In genomic region chr19:6045366-6046293, GRCm38 (mm10) we compare ENCODE assay signal across 7 mouse cellular contexts. TPM values are rescaled to one million over a fixed set of nuclear protein-coding genes. Genes with fewer than 3 reads are reported as not detected.
A peak's percentile ranks its signal among the peaks of the same experiment; 100 is the strongest.
DNase-seq lines count a peak whose midpoint lies in the region; ATAC-seq lines count a peak whose summit lies in the region.

No protein-coding gene starts in this region.

- peak overlapping the region; percentile 98 for H3K27ac ChIP-seq in lung, embryonic 15.5 days
- H3K27ac ChIP-seq in hindbrain, embryonic 14.5 days: peak overlapping the region; percentile 99

- ATAC-seq in lung, embryonic 15.5 days (ENCODE audit: borderline replicate concordance, extremely low read depth, low FRiP score, low TSS enrichment): peak; percentile 21; the same call in 1 of the 2 replicates
- ATAC-seq in common myeloid progenitor, adult 5-6 weeks (replicated peaks; ENCODE audit: low read depth, poor library complexity, severe bottlenecking): peak; percentile 21
- peak; percentile 31 for ATAC-seq in hindbrain, embryonic 14.5 days (ENCODE audit: low FRiP score)
- peak; percentile 32 for ATAC-seq in megakaryocyte-erythroid progenitor cell, adult 5-6 weeks (replicated peaks; ENCODE audit: low FRiP score, low TSS enrichment, poor library complexity, severe bottlenecking)

- no peak for DNase-seq in lung, postnatal 4 days
- no peak for DNase-seq in hindbrain, embryonic 14.5 days (ENCODE audit: low spot score)
- DNase-seq in adrenal gland, postnatal 4 days (ENCODE audit: low spot score in 2 of 2): no peak
- DNase-seq in left cerebral cortex, adult 8-10 months (ENCODE audit: low spot score in 2 of 2): no peak

- peak overlapping the region; percentile 93 for H3K4me2 ChIP-seq in lung, embryonic 15.5 days
- peak overlapping the region; percentile 98 for H3K4me2 ChIP-seq in hindbrain, embryonic 14.5 days (replicated peaks)

- peaks cover 25% of the 10 kb centered on the region for H3K36me3 ChIP-seq in lung, embryonic 15.5 days
- H3K36me3 ChIP-seq in hindbrain, embryonic 14.5 days (replicated peaks; ENCODE audit: control insufficient read depth, insufficient read depth): peaks cover 28% of the 10 kb centered on the region

- peak overlapping the region; percentile 89 for H3K9ac ChIP-seq in lung, embryonic 15.5 days
- peak overlapping the region; percentile 85 for H3K9ac ChIP-seq in hindbrain, embryonic 14.5 days

- H3K4me3 ChIP-seq in lung, embryonic 15.5 days: peak overlapping the region; percentile 92
- peak overlapping the region; percentile 98 for H3K4me3 ChIP-seq in hindbrain, embryonic 14.5 days (replicated peaks; ENCODE audit: low read length)

- H3K4me1 ChIP-seq in lung, embryonic 15.5 days: peaks cover 25% of the 10 kb centered on the region
- H3K4me1 ChIP-seq in hindbrain, embryonic 14.5 days (replicated peaks; ENCODE audit: control insufficient read depth, insufficient read depth, low read length): peaks cover 21% of the 10 kb centered on the region

- WGBS in lung, embryonic 15.5 days: 12% methylated on average over 20 of the region's 20 CpGs
- WGBS in hindbrain, embryonic 14.5 days: 22% methylated on average over 20 of the region's 20 CpGs

- no peaks in the 10 kb centered on the region for H3K9me3 ChIP-seq in lung, embryonic 15.5 days
- H3K9me3 ChIP-seq in hindbrain, embryonic 14.5 days (ENCODE audit: control insufficient read depth, low read length): no peaks in the 10 kb centered on the region

- no peaks in the 10 kb centered on the region for H3K27me3 ChIP-seq in lung, embryonic 15.5 days
- no peaks in the 10 kb centered on the region for H3K27me3 ChIP-seq in hindbrain, embryonic 14.5 days (ENCODE audit: control insufficient read depth, insufficient read depth, low read length)

RNA-seq across cellular contexts. Expression of gene Syvn1, which starts 0.7 kb away (rescaled TPM):
- 24.3 and 25.8 TPM in 2 replicates for polyA plus RNA-seq in lung, embryonic 15.5 days (2015; fragmentation: Nextera tagmentation; extraction: Ambion mirVana)
- total RNA-seq in common myeloid progenitor, adult 5-6 weeks (2017): 5.9 and 6.5 TPM in 2 replicates
- 28.7 and 32.9 TPM in 2 replicates for polyA plus RNA-seq in hindbrain, embryonic 14.5 days (2014; fragmentation: Nextera tagmentation; extraction: Ambion mirVana)
- 31.2 and 52.3 TPM in 2 replicates for total RNA-seq in megakaryocyte-erythroid progenitor cell, adult 5-6 weeks (2014; fragmentation: Nextera tagmentation)
- 5.8 and 7.5 TPM in 2 replicates for total RNA-seq in megakaryocyte-erythroid progenitor cell, adult 5-6 weeks (2017)
- total RNA-seq in adrenal gland, postnatal 4 days (2021): 10 to 100 TPM; 45.8 to 48.1 TPM
- 10 to 100 TPM; 35.7 to 40.3 (median 37.6) TPM for total RNA-seq in left cerebral cortex, adult 8-10 months (2022)

RNA-seq across cellular contexts. Expression of gene Mrpl49, which starts 12.0 kb away (rescaled TPM):
- 75.8 and 76.2 TPM in 2 replicates for polyA plus RNA-seq in lung, embryonic 15.5 days (2015; fragmentation: Nextera tagmentation; extraction: Ambion mirVana)
- 25.8 and 35.8 TPM in 2 replicates for total RNA-seq in common myeloid progenitor, adult 5-6 weeks (2017)
- polyA plus RNA-seq in hindbrain, embryonic 14.5 days (2014; fragmentation: Nextera tagmentation; extraction: Ambion mirVana): 64.2 and 64.5 TPM in 2 replicates
- 54.4 and 64.1 TPM in 2 replicates for total RNA-seq in megakaryocyte-erythroid progenitor cell, adult 5-6 weeks (2014; fragmentation: Nextera tagmentation)
- total RNA-seq in megakaryocyte-erythroid progenitor cell, adult 5-6 weeks (2017): 33.6 and 41.0 TPM in 2 replicates
- 10 to 100 TPM; 55.6 to 63.5 TPM for total RNA-seq in adrenal gland, postnatal 4 days (2021)
- total RNA-seq in left cerebral cortex, adult 8-10 months (2022): 10 to 100 TPM; 42.7 to 55.2 (median 44.9) TPM

RNA-seq across cellular contexts. Expression of gene Fau, which starts 12.0 kb away (rescaled TPM):
- 709 and 773 TPM in 2 replicates for polyA plus RNA-seq in lung, embryonic 15.5 days (2015; fragmentation: Nextera tagmentation; extraction: Ambion mirVana)
- total RNA-seq in common myeloid progenitor, adult 5-6 weeks (2017): 1,809 and 1,850 TPM in 2 replicates
- 537 and 672 TPM in 2 replicates for polyA plus RNA-seq in hindbrain, embryonic 14.5 days (2014; fragmentation: Nextera tagmentation; extraction: Ambion mirVana)
- total RNA-seq in megakaryocyte-erythroid progenitor cell, adult 5-6 weeks (2014; fragmentation: Nextera tagmentation): 2,866 and 2,996 TPM in 2 replicates
- total RNA-seq in megakaryocyte-erythroid progenitor cell, adult 5-6 weeks (2017): 1,307 and 1,586 TPM in 2 replicates
- 1,000 to 10,000 TPM; 1,446 to 1,549 TPM for total RNA-seq in adrenal gland, postnatal 4 days (2021)
- 100 to 1,000 TPM; 737 to 869 (median 805) TPM for total RNA-seq in left cerebral cortex, adult 8-10 months (2022)

RNA-seq across cellular contexts. Expression of gene Znhit2, which starts 15.4 kb away (rescaled TPM):
- 33.5 and 33.8 TPM in 2 replicates for polyA plus RNA-seq in lung, embryonic 15.5 days (2015; fragmentation: Nextera tagmentation; extraction: Ambion mirVana)
- total RNA-seq in common myeloid progenitor, adult 5-6 weeks (2017): 10.3 and 11.6 TPM in 2 replicates
- polyA plus RNA-seq in hindbrain, embryonic 14.5 days (2014; fragmentation: Nextera tagmentation; extraction: Ambion mirVana): 35.3 and 36.3 TPM in 2 replicates
- 11.5 and 16.7 TPM in 2 replicates for total RNA-seq in megakaryocyte-erythroid progenitor cell, adult 5-6 weeks (2014; fragmentation: Nextera tagmentation)
- total RNA-seq in megakaryocyte-erythroid progenitor cell, adult 5-6 weeks (2017): 10.7 and 11.2 TPM in 2 replicates
- total RNA-seq in adrenal gland, postnatal 4 days (2021): 10 to 100 TPM; 28.0 to 31.0 TPM
- total RNA-seq in left cerebral cortex, adult 8-10 months (2022): 10 to 100 TPM; 33.0 to 38.8 (median 37.3) TPM

RNA-seq across cellular contexts. Expression of gene Tm7sf2, which starts 22.5 kb away (rescaled TPM):
- 10.4 and 13.9 TPM in 2 replicates for polyA plus RNA-seq in lung, embryonic 15.5 days (2015; fragmentation: Nextera tagmentation; extraction: Ambion mirVana)
- 4.9 and 5.9 TPM in 2 replicates for total RNA-seq in common myeloid progenitor, adult 5-6 weeks (2017)
- 58.9 and 59.8 TPM in 2 replicates for polyA plus RNA-seq in hindbrain, embryonic 14.5 days (2014; fragmentation: Nextera tagmentation; extraction: Ambion mirVana)
- total RNA-seq in megakaryocyte-erythroid progenitor cell, adult 5-6 weeks (2014; fragmentation: Nextera tagmentation): 13.7 and 14.7 TPM in 2 replicates
- 3.6 and 4.8 TPM in 2 replicates for total RNA-seq in megakaryocyte-erythroid progenitor cell, adult 5-6 weeks (2017)
- 10 to 100 TPM; 17.0 to 25.1 TPM for total RNA-seq in adrenal gland, postnatal 4 days (2021)
- 10 to 100 TPM; 18.9 to 29.9 (median 23.2) TPM for total RNA-seq in left cerebral cortex, adult 8-10 months (2022)
